Mouse (Mus musculus) lung, embryonic 14.5 days (tissue): ENCODE measurements at regions not wholly inside any gene's neighbourhood (a gene's known extent, or its start where the extent isn't known, plus 50 kb on each side); places are given as distances from the start of the nearest gene placed in this dataset.

ENCODE experiments used
- ATAC-seq: fragments of 200-750 bp; cut with Nextera tagmentation; 2 replicates; pipeline ENCODE4 v1.8.0; 2017; ENCODE audit warnings: mild to moderate bottlenecking, moderate TSS enrichment, moderate library complexity; ENCODE audit not compliant: insufficient read depth
- DNase-seq: peaks from one replicate; pipeline ENCODE4 v3.0.0-alpha.2; 2015
- H3K27ac ChIP-seq: fragments of 300-500 bp; sonication (generic); 2 replicates; pipeline ENCODE4 v1.5.1; 2014; ENCODE audit warnings: low read depth, mild to moderate bottlenecking, moderate library complexity
- H3K27me3 ChIP-seq: fragments of 300-500 bp; sonication (generic); 2 replicates; pipeline ENCODE4 v1.6.1; 2014; ENCODE audit warnings: low read length, control low read depth; ENCODE audit not compliant: insufficient read depth
- H3K36me3 ChIP-seq: fragments of 300-500 bp; sonication (generic); 2 replicates; pipeline ENCODE4 v1.6.1; 2014; ENCODE audit warnings: control low read depth; ENCODE audit not compliant: insufficient read depth
- H3K4me1 ChIP-seq: fragments of 300-500 bp; sonication (generic); 2 replicates; pipeline ENCODE4 v1.6.1; 2014; ENCODE audit warnings: antibody characterized with exemption, control low read depth; ENCODE audit not compliant: insufficient read depth
- H3K4me2 ChIP-seq: fragments of 300-500 bp; sonication (generic); 2 replicates; pipeline ENCODE4 v1.6.1; 2014; ENCODE audit warnings: mild to moderate bottlenecking
- H3K4me3 ChIP-seq: fragments of 300-500 bp; sonication (generic); 2 replicates; pipeline ENCODE4 v1.5.1; 2014; ENCODE audit warnings: low read depth, low read length
- H3K9ac ChIP-seq: fragments of 300-500 bp; sonication (generic); 2 replicates; pipeline ENCODE4 v1.6.1; 2014
- H3K9me3 ChIP-seq: fragments of 300-500 bp; sonication (generic); 2 replicates; pipeline ENCODE4 v1.6.1; 2016; ENCODE audit warnings: low read depth, low read length, control low read depth
- CTCF ChIP-seq: IDR thresholded peaks from 2 replicates; pipeline ENCODE4 v1.5.1; 2016; ENCODE audit warnings: antibody characterized with exemption, low read depth
- WGBS: fragments of 180-500 bp; shearing (Covaris S2); extraction: QIAGEN DNeasy Blood & Tissue Kit; methylation state at CpG from one replicate; pipeline ENCODE4 v1.1.7; 2014; 5-methylcytosine and 5-hydroxymethylcytosine counted together

DNA sequence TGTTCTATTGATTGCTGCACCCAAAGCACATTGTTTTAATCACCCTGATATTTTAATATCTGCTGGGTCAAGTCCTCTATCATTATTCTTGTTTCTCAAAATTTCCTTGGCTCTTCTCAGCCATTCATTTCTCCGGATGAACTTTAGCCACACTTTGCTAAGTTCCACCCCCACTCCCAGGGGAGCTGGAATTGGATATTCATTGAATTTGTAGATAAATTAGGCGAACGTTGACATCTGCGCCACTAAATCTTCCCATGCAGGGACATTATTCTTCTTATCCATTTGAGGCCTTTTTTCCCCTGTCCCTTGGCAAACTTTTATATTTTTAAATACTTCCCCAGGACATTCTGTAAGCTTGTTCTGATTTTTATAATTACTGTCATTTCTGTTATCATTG lies 280.9 kb upstream of the Mgmt start:
- Histone ChIP-seq H3K4me2 (no peak overlapping the region), H3K4me1 (no peaks in the 10 kb centered on the region), H3K9ac (no peak overlapping the region), H3K4me3 (no peak overlapping the region), H3K27me3 (no peaks in the 10 kb centered on the region), H3K36me3 (no peaks in the 10 kb centered on the region), H3K27ac (no peak overlapping the region), H3K9me3 (no peaks in the 10 kb centered on the region)
- no peak for ATAC-seq
- 60% methylated on average over 4 of the region's 4 CpGs for WGBS
- no peak for DNase-seq
- TF ChIP-seq CTCF, result no peak

DNA sequence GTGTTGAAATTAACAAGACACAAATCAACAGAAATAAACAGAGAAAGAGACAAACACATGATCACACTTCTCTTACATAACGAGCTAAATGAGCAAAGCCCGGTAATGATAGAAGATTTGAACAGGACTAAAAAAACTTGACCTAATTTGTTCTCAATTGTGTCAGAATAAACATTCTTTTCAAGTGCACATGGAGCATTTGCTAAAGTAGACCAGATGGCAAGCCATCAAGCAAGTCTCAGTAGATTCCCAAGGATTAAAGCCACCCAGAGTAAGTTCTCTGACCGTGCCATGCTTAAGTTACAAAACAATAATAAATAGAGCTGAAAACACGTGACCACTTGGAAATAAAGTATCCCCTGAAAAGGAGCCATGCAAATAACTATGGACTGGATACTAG lies 269.9 kb upstream of the Mgmt start:
- Histone ChIP-seq H3K9ac (no peak overlapping the region), H3K27ac (no peak overlapping the region), H3K4me2 (no peak overlapping the region), H3K27me3 (no peaks in the 10 kb centered on the region), H3K4me1 (no peaks in the 10 kb centered on the region), H3K36me3 (no peaks in the 10 kb centered on the region), H3K4me3 (no peak overlapping the region), H3K9me3 (no peaks in the 10 kb centered on the region)
- no peak for ATAC-seq
- WGBS, result 37% methylated on average over 4 of the region's 4 CpGs
- DNase-seq, result no peak
- TF ChIP-seq CTCF, result no peak

DNA sequence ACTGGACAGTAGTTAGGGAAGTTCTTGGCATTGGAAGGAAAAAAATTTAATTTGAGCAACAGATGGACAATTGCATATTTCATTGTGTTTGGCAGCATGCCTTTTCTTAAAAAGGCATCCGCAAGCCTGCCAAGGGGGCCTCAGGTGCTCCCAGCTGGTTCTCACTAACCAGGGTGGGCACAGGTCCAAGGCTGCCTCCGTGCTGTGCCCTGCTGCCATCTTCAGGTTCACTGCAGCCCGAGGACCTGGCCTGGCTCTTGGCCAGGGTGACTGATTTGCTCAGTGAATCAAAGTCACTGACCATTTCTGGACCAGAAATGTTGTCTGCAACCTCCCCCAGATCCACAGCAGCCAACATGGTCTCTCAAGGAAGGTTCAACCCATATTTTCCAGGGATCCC lies 263.3 kb upstream of the Mgmt start:
- DNase-seq (peak; percentile 10), ATAC-seq (no peak)
- Histone ChIP-seq H3K27me3 (no peaks in the 10 kb centered on the region), H3K4me2 (no peak overlapping the region), H3K9ac (no peak overlapping the region), H3K4me3 (no peak overlapping the region), H3K27ac (no peak overlapping the region), H3K4me1 (no peaks in the 10 kb centered on the region), H3K9me3 (no peaks in the 10 kb centered on the region), H3K36me3 (no peaks in the 10 kb centered on the region)
- 53% methylated on average over 3 of the region's 3 CpGs for WGBS
- no peak for TF ChIP-seq CTCF

DNA sequence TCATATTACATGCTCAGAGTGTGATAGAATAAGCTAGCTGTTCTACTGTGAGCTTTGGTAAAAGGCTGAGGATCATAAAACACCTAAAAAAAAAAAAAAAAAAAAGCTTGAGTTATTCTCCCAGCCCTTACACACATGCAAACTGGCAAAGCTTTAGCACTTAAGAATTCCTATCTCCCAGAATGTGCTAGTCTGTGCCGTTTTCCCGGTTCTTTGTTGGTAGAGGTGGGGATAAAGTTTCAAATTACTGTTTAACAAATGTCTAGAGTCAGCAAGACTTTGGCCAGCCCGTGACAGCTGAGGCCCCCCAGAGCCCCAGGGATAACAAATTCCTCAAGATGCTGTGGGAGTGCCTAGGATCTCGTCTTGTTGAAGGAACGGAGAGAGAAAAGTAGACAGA lies 254.3 kb upstream of the Mgmt start:
- no peaks in the 10 kb centered on the region for H3K27me3 ChIP-seq
- no peak overlapping the region for H3K9ac ChIP-seq
- no peaks in the 10 kb centered on the region for H3K36me3 ChIP-seq
- WGBS, result 4% methylated on average over 5 of the region's 5 CpGs
- H3K4me1 ChIP-seq, result no peaks in the 10 kb centered on the region
- no peak overlapping the region for H3K27ac ChIP-seq
- ATAC-seq, result peak; percentile 58
- no peaks in the 10 kb centered on the region for H3K9me3 ChIP-seq
- no peak overlapping the region for H3K4me3 ChIP-seq
- peak; percentile 38 for DNase-seq
- H3K4me2 ChIP-seq, result no peak overlapping the region
- no peak for TF ChIP-seq CTCF

DNA sequence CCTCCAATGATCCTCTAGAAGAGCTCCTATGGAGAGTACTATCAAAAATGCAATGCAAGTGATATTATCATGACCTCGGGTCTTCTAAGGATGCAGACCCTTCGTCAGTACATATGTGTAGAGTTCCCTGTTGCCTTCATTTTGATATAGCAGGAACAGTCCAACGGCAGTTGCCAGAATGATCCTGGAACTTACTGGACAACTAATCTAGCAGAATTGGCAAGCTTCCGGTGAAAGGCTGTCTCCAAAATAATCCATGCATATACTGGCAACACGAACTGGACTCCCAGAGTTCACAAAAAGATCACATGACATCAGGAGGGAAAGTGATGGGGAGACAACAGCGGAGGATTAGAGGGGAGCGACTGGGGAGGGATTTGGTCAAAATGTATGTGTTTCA lies 253.6 kb upstream of the Mgmt start:
- Histone ChIP-seq H3K27me3 (no peaks in the 10 kb centered on the region), H3K36me3 (no peaks in the 10 kb centered on the region), H3K4me1 (no peaks in the 10 kb centered on the region), H3K27ac (no peak overlapping the region), H3K9ac (no peak overlapping the region), H3K4me2 (no peak overlapping the region), H3K9me3 (no peaks in the 10 kb centered on the region), H3K4me3 (no peak overlapping the region)
- no peak for DNase-seq
- WGBS, result 77% methylated on average over 7 of the region's 7 CpGs
- TF ChIP-seq CTCF, result no peak
- no peak for ATAC-seq

DNA sequence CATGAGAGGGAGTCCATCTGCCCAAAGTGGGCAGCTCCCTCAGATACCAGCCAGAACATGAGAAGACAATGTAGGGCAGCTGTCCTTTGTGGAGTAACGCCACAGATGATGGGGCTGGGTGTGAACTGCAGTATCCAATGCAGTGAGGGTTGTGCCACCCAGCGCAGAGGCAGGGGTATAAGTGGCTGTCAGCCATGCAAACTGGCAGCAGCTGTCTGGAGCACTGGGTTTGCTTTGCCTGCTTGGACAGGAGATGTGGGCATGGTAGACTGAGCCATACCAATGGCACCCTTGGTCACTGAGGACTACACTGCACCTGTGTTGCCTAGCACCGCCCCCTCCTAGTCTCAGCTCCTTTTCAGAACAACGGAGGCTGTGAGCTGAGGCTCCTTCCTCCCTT lies 244.6 kb upstream of the Mgmt start:
- WGBS, result 77% methylated on average over 4 of the region's 4 CpGs
- no peak for DNase-seq
- Histone ChIP-seq H3K4me3 (no peak overlapping the region), H3K27me3 (no peaks in the 10 kb centered on the region), H3K4me2 (no peak overlapping the region), H3K9ac (no peak overlapping the region), H3K9me3 (no peaks in the 10 kb centered on the region), H3K36me3 (no peaks in the 10 kb centered on the region), H3K4me1 (no peaks in the 10 kb centered on the region), H3K27ac (no peak overlapping the region)
- TF ChIP-seq CTCF, result no peak
- ATAC-seq, result no peak

DNA sequence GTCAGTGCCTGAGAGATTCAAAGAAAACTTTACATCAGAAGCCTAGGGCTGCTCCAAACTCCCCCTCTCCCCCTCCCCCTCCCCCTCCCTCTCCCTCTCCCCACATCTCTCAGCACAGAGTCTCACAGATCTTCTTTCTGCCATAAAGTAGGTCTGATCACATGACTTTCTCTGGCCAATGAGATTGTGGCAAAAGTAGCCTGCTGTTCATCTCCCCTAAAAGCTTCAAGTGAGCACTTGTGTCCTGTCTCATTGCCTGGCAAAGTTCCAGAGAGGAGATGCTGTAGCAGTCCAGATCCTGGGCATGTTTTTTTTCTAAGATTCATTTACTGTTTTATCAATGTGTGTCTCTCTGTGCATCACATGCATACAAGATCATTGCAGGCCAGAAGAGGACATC lies 234.5 kb upstream of the Mgmt start:
- H3K36me3 ChIP-seq, result no peaks in the 10 kb centered on the region
- H3K4me2 ChIP-seq, result no peak overlapping the region
- DNase-seq (peak; percentile 34), ATAC-seq (no peak)
- H3K27ac ChIP-seq, result no peak overlapping the region
- H3K9ac ChIP-seq, result no peak overlapping the region
- no peaks in the 10 kb centered on the region for H3K9me3 ChIP-seq
- no peak for TF ChIP-seq CTCF
- no peaks in the 10 kb centered on the region for H3K4me1 ChIP-seq
- no peaks in the 10 kb centered on the region for H3K27me3 ChIP-seq
- no peak overlapping the region for H3K4me3 ChIP-seq

DNA sequence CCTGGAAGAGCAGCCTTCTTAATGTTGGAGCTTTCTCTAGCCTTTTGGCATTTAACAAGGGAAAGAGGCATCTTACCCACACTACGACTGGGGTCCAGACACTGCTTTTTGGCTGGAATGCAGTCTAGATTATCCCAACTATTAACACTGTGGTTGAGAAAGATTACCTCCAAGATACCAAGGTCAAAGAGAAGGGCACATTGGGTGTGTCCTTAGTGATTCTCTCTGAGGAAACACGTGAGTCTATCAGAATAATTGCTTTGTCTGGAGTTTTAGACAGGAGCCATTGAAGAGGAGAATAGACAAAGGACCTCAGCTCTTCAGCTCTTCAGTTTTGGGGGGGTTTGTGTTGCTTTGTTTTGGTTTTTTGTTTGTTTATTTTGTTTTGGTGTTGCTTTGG lies 234.0 kb upstream of the Mgmt start:
- WGBS, result 68% methylated on average over 2 of the region's 2 CpGs
- Histone ChIP-seq H3K4me2 (no peak overlapping the region), H3K36me3 (no peaks in the 10 kb centered on the region), H3K4me3 (no peak overlapping the region), H3K9me3 (no peaks in the 10 kb centered on the region), H3K27me3 (no peaks in the 10 kb centered on the region), H3K9ac (no peak overlapping the region), H3K4me1 (no peaks in the 10 kb centered on the region), H3K27ac (no peak overlapping the region)
- ATAC-seq (no peak), DNase-seq (no peak)
- TF ChIP-seq CTCF, result no peak
